15 mouse cellular contexts compared by ENCODE assay signal in genomic region chr6:39903845-39904244, GRCm38 (mm10). TPM values are rescaled to one million over a fixed set of nuclear protein-coding genes. Genes with fewer than 3 reads are reported as not detected.
DNase-seq lines count a peak whose midpoint lies in the region; ATAC-seq lines count a peak whose summit lies in the region.
"Had no signal": no experiment of that assay in that cellular context is flagged by ENCODE, and none has a peak within 500 bp of the region (broad histone marks: within the 10 kb centered on the region; RNA-seq: fewer than 3 reads in every experiment).

No protein-coding gene starts in this region.

- H3K27me3 ChIP-seq in hindbrain, embryonic 12.5 days = no peaks in the 10 kb centered on the region
- no peaks in the 10 kb centered on the region for H3K27me3 ChIP-seq in hindbrain, embryonic 10.5 days (ENCODE audit: insufficient read depth, poor library complexity, severe bottlenecking)
- H3K27me3 ChIP-seq in hindbrain, embryonic 14.5 days (ENCODE audit: control insufficient read depth, insufficient read depth, low read length) = no peaks in the 10 kb centered on the region
- H3K27me3 ChIP-seq: heart, embryonic 13.5 days; limb, embryonic 15.5 days had no signal

- peak overlapping the region; percentile 57 for H3K27ac ChIP-seq in hindbrain, embryonic 12.5 days
- no peak overlapping the region for H3K27ac ChIP-seq in hindbrain, embryonic 10.5 days
- H3K27ac ChIP-seq in hindbrain, embryonic 14.5 days = peak overlapping the region; percentile 79
- H3K27ac ChIP-seq: heart, embryonic 13.5 days; limb, embryonic 15.5 days; macrophage had no signal

- peaks cover 17% of the 10 kb centered on the region for H3K4me1 ChIP-seq in hindbrain, embryonic 12.5 days
- no peaks in the 10 kb centered on the region for H3K4me1 ChIP-seq in hindbrain, embryonic 10.5 days (replicated peaks)
- H3K4me1 ChIP-seq in hindbrain, embryonic 14.5 days (replicated peaks; ENCODE audit: control insufficient read depth, insufficient read depth, low read length) = peaks cover 22% of the 10 kb centered on the region
- H3K4me1 ChIP-seq: heart, embryonic 13.5 days; limb, embryonic 15.5 days had no signal

- 64% methylated on average over 11 of the region's 11 CpGs for WGBS in hindbrain, embryonic 12.5 days
- 77% methylated on average over 11 of the region's 11 CpGs for WGBS in hindbrain, embryonic 10.5 days
- 53% methylated on average over 11 of the region's 11 CpGs for WGBS in hindbrain, embryonic 14.5 days

- H3K9ac ChIP-seq in hindbrain, embryonic 12.5 days = no peak overlapping the region
- 0 out of 2 replicates have a peak overlapping the region, but pooled peaks have one; percentile 2 for H3K9ac ChIP-seq in hindbrain, embryonic 14.5 days
- H3K9ac ChIP-seq: heart, embryonic 13.5 days; limb, embryonic 15.5 days had no signal

- no peak for ATAC-seq in hindbrain, embryonic 12.5 days (ENCODE audit: low FRiP score)
- ATAC-seq in hindbrain, embryonic 14.5 days (ENCODE audit: low FRiP score) = peak; percentile 50; the same call in 1 of the 2 replicates

- H3K9me3 ChIP-seq in hindbrain, embryonic 12.5 days (replicated peaks) = no peaks in the 10 kb centered on the region
- no peaks in the 10 kb centered on the region for H3K9me3 ChIP-seq in hindbrain, embryonic 10.5 days
- H3K9me3 ChIP-seq in hindbrain, embryonic 14.5 days (ENCODE audit: control insufficient read depth, low read length) = no peaks in the 10 kb centered on the region
- H3K9me3 ChIP-seq: heart, embryonic 13.5 days; limb, embryonic 15.5 days had no signal

- H3K4me3 ChIP-seq in hindbrain, embryonic 12.5 days = no peak overlapping the region
- no peak overlapping the region for H3K4me3 ChIP-seq in hindbrain, embryonic 10.5 days
- H3K4me3 ChIP-seq in hindbrain, embryonic 14.5 days (replicated peaks; ENCODE audit: low read length) = no peak overlapping the region
- H3K4me3 ChIP-seq: erythroblast, embryonic 14.5 days; heart, embryonic 13.5 days; limb, embryonic 15.5 days had no signal

- no peaks in the 10 kb centered on the region for H3K36me3 ChIP-seq in hindbrain, embryonic 12.5 days
- no peaks in the 10 kb centered on the region for H3K36me3 ChIP-seq in hindbrain, embryonic 10.5 days
- no peaks in the 10 kb centered on the region for H3K36me3 ChIP-seq in hindbrain, embryonic 14.5 days (replicated peaks; ENCODE audit: control insufficient read depth, insufficient read depth)
- H3K36me3 ChIP-seq: heart, embryonic 13.5 days; limb, embryonic 15.5 days had no signal

- no peak for DNase-seq in hindbrain, embryonic 10.5 days (ENCODE audit: low spot score)
- peak; percentile 28 for DNase-seq in hindbrain, embryonic 14.5 days (ENCODE audit: low spot score)
- peak; percentile 66 to 83 for DNase-seq in left cerebral cortex, adult 18-20 months (ENCODE audit: low spot score in 2 of 2)
- peak; percentile 82 to 85 for DNase-seq in right cerebral cortex, adult 2 months (ENCODE audit: low spot score in 2 of 2)
- no peak for DNase-seq in MN1 (ENCODE audit: low spot score)
- DNase-seq in heart, adult 9 months (ENCODE audit: low spot score in 2 of 2) = no peak
- DNase-seq in heart, adult 18-20 months = no peak
- DNase-seq: adrenal gland, postnatal 25 days; cerebellum, postnatal 25 days; kidney, adult 18-20 months had no signal

- no peak overlapping the region for H3K4me2 ChIP-seq in hindbrain, embryonic 12.5 days (replicated peaks)
- H3K4me2 ChIP-seq in hindbrain, embryonic 14.5 days (replicated peaks) = 0 out of 2 replicates have a peak overlapping the region, but pooled peaks have one; percentile 8
- H3K4me2 ChIP-seq: heart, embryonic 13.5 days; limb, embryonic 15.5 days had no signal

RNA-seq across cellular contexts. Expression of gene Tmem178b, which starts 30.8 kb away (rescaled TPM):
- polyA plus RNA-seq in hindbrain, embryonic 12.5 days (2016; fragmentation: Nextera tagmentation; extraction: Ambion mirVana) = 17.1 and 19.4 TPM in 2 replicates
- polyA plus RNA-seq in hindbrain, embryonic 10.5 days (2016; fragmentation: Nextera tagmentation; extraction: Ambion mirVana) = 2.8 and 7.0 TPM in 2 replicates
- 40.8 and 43.8 TPM in 2 replicates for polyA plus RNA-seq in hindbrain, embryonic 14.5 days (2014; fragmentation: Nextera tagmentation; extraction: Ambion mirVana)
- total RNA-seq in left cerebral cortex, adult 18-20 months (2021) = 100 to 1,000 TPM; 193 to 222 TPM
- under 1 TPM; 0.42 to 0.90 TPM for total RNA-seq in heart, adult 18-20 months (2021)
- polyA plus RNA-seq: erythroblast, embryonic 14.5 days; macrophage had no signal

Comparison
In these comparisons a context has a peak if more than half of its experiments do, and no peak if none do; other contexts are left out.
1. DNase-seq: peak in hindbrain, embryonic 14.5 days (single experiment), left cerebral cortex, adult 18-20 months (2 of 2) and right cerebral cortex, adult 2 months (2 of 2); none in hindbrain, embryonic 10.5 days (single experiment), MN1 (single experiment), heart, adult 9 months (0 of 2) and heart, adult 18-20 months (0 of 2).